Mouse (Mus musculus): ENCODE measurements around the gene Sstr4.

- TF ChIP-seq GATA1 (IDR thresholded peaks at IDR 0.05; ENCODE audit: borderline replicate concordance, low read length) (no peak), FLI1 (IDR thresholded peaks at IDR 0.05; ENCODE audit: low read length) (no peak)
Measured at GRCm38 (mm10) chr2:148375326-148376150, 19.6 kb upstream of the Sstr4 start.

All from megakaryocyte, embryonic 14.5 days (primary cell).